Mouse (Mus musculus) embryo, embryonic 10 days (tissue): ENCODE data around the gene Rbms1.
"Not testable (repeated sequence)": the region's sequence is repeated elsewhere in the genome, so short reads cannot be mapped to it uniquely, and the experiment has no call there.

Source experiments
- DNase-seq: peaks from one replicate; pipeline ENCODE4 v3.0.0-alpha.2; 2015; ENCODE audit warnings: low spot score

Gene Rbms1

GRCm38 (mm10) chr2:60845316-60845894 is 117.6 kb downstream of the Rbms1 start:
- DNase-seq = no peak

GRCm38 (mm10) chr2:60844259-60844658 is 118.7 kb downstream of the Rbms1 start:
- DNase-seq = no peak

- DNase-seq = no peak
Measured at GRCm38 (mm10) chr2:60843633-60844032, 119.4 kb downstream of the Rbms1 start.

- DNase-seq = peak; percentile 67
Measured at GRCm38 (mm10) chr2:60842976-60843375, 120.0 kb downstream of the Rbms1 start.

GRCm38 (mm10) chr2:60840922-60841321 is 122.1 kb downstream of the Rbms1 start:
- no peak for DNase-seq

GRCm38 (mm10) chr2:60839498-60839897 is 123.5 kb downstream of the Rbms1 start:
- DNase-seq = no peak

- no peak for DNase-seq
Measured at GRCm38 (mm10) chr2:60838856-60839255, 124.1 kb downstream of the Rbms1 start.

GRCm38 (mm10) chr2:60837616-60838015 is 125.4 kb downstream of the Rbms1 start:
- no peak for DNase-seq

- no peak for DNase-seq
Measured at GRCm38 (mm10) chr2:60836237-60836636, 126.8 kb downstream of the Rbms1 start.

GRCm38 (mm10) chr2:60834293-60834692 is 128.7 kb downstream of the Rbms1 start:
- no peak for DNase-seq

- DNase-seq = no peak
Measured at GRCm38 (mm10) chr2:60832254-60832653, 130.7 kb downstream of the Rbms1 start.

GRCm38 (mm10) chr2:60830464-60830863 is 132.5 kb downstream of the Rbms1 start:
- DNase-seq = not testable (repeated sequence)

GRCm38 (mm10) chr2:60828908-60829462 is 134.0 kb downstream of the Rbms1 start:
- no peak for DNase-seq

GRCm38 (mm10) chr2:60827152-60827428 is 135.9 kb downstream of the Rbms1 start:
- no peak for DNase-seq

- no peak for DNase-seq
Measured at GRCm38 (mm10) chr2:60826406-60827151, 136.4 kb downstream of the Rbms1 start.

- DNase-seq = no peak
Measured at GRCm38 (mm10) chr2:60825690-60826089, 137.3 kb downstream of the Rbms1 start.

- DNase-seq = no peak
Measured at GRCm38 (mm10) chr2:60821635-60822034, 141.4 kb downstream of the Rbms1 start.

- DNase-seq = peak; percentile 46
Measured at GRCm38 (mm10) chr2:60818632-60819031, 144.4 kb downstream of the Rbms1 start.

- DNase-seq = no peak
Measured at GRCm38 (mm10) chr2:60816307-60816706, 146.7 kb downstream of the Rbms1 start.

- DNase-seq = no peak
Measured at GRCm38 (mm10) chr2:60814788-60815187, 148.2 kb downstream of the Rbms1 start.

- no peak for DNase-seq
Measured at GRCm38 (mm10) chr2:60812949-60813348, 150.0 kb downstream of the Rbms1 start.

- DNase-seq = peak; percentile 60
Measured at GRCm38 (mm10) chr2:60810617-60811016, 152.4 kb downstream of the Rbms1 start.

- peak; percentile 46 for DNase-seq
Measured at GRCm38 (mm10) chr2:60809441-60809921, 153.5 kb downstream of the Rbms1 start.
